Mouse (Mus musculus) brown adipose tissue, adult 24 weeks (tissue): ENCODE data around the gene Rpl36-ps4. TPM values are rescaled to one million over a fixed set of nuclear protein-coding genes. Genes with fewer than 3 reads are reported as not detected.
"Not testable (repeated sequence)": the region's sequence is repeated elsewhere in the genome, so short reads cannot be mapped to it uniquely, and the experiment has no call there.

Experiments used
- H3K27ac ChIP-seq: fragments of 200-500 bp; replicated peaks from 2 replicates; pipeline ENCODE4 v1.5.1; 2012; ENCODE audit warnings: low read depth, mild to moderate bottlenecking, low read length
- H3K4me1 ChIP-seq: fragments of 200-500 bp; 2 replicates; pipeline ENCODE4 v1.6.1; 2012; ENCODE audit warnings: low read length, mixed read lengths; ENCODE audit not compliant: control insufficient read depth, insufficient read depth, insufficient read length
- H3K4me3 ChIP-seq: fragments of 200-500 bp; 2 replicates; pipeline ENCODE4 v1.5.1; 2012; ENCODE audit warnings: low read depth, mild to moderate bottlenecking, low read length, moderate library complexity; ENCODE audit not compliant: insufficient read depth
- polyA plus RNA-seq: library from polyadenylated mRNA; stranded (reverse); fragments of >200 nt; gene quantifications from 2 replicates; pipeline ENCODE4 v1.2.4, GENCODE M21; 2012; ENCODE audit not compliant: missing spikeins, insufficient read depth, insufficient read length

Gene Rpl36-ps4
- polyA plus RNA-seq, 1 experiment, result not detected

DNA sequence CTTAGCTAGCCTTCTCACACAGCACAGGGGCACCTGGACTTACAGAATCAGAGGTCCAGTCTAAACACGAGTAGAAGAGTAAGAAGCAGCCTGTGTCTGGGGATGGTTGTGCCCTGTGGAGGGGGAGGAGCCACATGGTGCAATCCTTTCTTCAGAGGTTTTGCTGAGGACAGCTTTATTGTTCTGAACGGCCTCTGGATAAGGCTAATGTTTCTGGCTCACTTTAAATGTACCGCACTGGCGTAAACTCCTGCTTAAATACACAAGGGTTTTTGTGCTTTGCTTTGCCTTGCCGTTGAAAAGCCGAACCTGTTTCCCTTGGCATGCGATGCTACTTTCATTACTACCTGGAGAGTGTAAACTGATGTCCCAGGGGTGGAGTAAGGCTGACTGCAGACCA lies 19.6 kb upstream of the Rpl36-ps4 start:
- no peaks in the 10 kb centered on the region for H3K4me1 ChIP-seq

DNA sequence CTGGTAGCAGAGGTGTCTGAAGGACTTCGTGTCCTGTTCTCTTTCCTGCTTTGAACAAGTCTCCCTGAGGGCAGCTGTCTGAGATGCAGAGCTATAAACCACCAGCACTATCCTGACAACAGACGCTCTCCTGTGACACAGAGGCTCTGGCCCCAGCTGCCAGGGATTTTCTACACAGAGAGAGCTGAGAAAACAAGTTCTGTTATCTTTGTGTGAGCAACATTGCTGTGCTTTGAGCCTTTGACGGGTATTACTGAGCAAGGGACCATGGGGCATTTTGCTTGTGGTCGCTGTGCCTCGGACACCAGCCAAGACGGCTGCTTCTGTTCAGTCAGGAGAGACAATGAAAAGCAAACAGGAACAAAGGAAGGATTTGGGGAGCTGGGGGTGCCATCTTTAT lies 17.6 kb upstream of the Rpl36-ps4 start:
- no peak overlapping the region for H3K4me3 ChIP-seq
- H3K27ac ChIP-seq, result no peak overlapping the region
- H3K4me1 ChIP-seq, result no peaks in the 10 kb centered on the region

More for the DNA sequence above, 19.6 kb upstream of the Rpl36-ps4 start:
- no peak overlapping the region for H3K4me3 ChIP-seq
- no peak overlapping the region for H3K27ac ChIP-seq

DNA sequence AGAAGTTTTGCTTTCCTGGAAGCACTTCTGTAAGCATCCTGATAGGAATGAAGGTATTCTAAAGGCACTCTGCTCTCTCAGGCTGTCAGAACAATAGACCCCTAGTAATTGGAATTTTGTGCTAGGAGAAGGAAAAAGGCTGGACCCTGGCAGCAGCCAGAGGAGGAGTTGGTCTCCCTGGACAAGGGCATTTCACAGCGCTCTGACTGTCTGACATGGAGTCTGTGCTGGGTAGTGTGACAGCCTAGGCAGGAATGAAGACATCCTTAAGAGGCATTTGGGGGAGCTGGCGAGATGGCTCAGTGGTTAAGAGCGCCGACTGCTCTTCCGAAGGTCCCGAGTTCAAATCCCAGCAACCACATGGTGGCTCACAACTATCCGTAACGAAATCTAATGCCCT lies 17.1 kb upstream of the Rpl36-ps4 start:
- Histone ChIP-seq H3K27ac (no peak overlapping the region), H3K4me1 (no peaks in the 10 kb centered on the region), H3K4me3 (no peak overlapping the region)

DNA sequence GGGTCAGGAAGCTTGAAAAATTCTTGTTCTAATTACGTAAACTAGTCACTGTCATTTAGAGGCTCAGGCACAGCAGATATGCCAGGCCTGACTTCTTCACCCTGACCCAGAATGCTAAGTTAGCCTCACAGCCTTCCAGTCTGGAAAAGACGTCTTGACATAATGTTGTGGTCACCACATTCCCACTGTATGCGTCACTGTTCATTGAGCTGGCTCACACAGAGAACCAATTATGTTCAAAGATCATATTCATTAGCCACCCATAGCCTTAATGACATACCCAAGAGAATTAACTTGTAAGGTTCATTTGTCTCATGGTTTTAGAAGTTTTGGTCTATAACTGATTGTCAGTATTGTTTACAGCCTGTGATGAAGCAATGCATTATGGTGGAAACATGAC lies 5.4 kb upstream of the Rpl36-ps4 start:
- Histone ChIP-seq H3K4me3 (no peak overlapping the region), H3K27ac (no peak overlapping the region), H3K4me1 (no peaks in the 10 kb centered on the region)

DNA sequence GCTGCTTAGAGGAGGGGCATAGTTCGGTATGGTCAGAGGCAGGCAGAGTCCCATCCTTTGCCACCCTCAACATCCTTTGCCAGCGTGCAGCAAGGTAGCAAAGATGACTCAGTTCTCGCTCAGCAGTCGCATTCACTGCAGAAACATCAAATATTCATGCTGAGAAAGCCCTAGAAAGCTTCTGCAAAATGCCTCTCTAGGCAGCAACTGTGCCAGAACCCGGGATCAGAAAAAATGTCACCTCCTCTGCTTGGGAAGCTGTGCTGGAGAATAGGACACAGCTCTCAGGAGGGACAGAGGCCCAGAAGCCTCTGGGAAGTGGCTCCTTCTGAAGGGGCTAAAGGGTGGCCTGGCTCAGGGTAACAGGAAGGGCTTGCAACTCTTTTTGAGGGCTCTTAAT lies 2.7 kb upstream of the Rpl36-ps4 start:
- H3K27ac ChIP-seq, result no peak overlapping the region

DNA sequence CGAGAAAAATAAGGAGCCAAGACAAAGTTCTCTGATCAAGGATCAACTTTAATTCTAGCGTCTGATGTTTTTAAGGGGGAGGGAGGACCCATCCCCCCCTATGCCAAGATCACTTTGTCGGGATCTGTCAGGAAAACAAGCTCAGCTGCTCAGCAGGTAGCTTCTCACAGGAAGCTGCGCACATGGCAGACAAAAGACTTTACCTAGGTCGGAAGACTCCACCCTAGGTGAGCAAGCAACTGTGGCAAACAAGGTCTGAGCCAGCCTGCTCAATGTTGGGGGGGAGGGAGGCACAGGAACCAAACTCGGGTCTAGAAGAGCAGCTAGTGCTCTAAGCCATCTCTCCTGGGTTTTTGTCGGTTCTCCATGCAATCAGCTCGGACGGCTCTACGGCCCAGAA lies 13.5 kb downstream of the Rpl36-ps4 start:
- H3K4me3 ChIP-seq, result no peak overlapping the region
- H3K27ac ChIP-seq, result no peak overlapping the region
- H3K4me1 ChIP-seq, result no peaks in the 10 kb centered on the region

More for the DNA sequence above, 2.7 kb upstream of the Rpl36-ps4 start:
- Histone ChIP-seq H3K4me1 (no peaks in the 10 kb centered on the region), H3K4me3 (no peak overlapping the region)

DNA sequence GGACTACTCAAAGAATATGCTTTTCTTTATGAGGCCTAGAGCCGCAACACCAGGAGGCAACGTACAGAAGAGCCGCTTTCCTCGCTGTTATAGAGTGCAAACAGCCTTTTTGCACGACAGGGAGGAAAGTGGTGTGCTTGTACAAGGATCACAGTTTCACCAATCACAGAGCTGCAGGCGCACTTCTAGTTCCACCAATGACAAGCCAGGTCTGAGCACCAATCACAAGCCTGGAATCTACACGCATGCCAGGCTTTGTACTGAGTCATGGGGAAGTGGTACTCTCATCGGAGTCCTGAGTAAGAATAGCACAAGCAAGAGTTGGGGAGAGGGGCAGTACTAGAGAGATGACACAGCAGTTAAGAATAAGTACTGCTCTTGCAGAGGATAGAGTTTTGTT lies 14.0 kb downstream of the Rpl36-ps4 start:
- H3K4me3 ChIP-seq, result no peak overlapping the region
- no peaks in the 10 kb centered on the region for H3K4me1 ChIP-seq
- no peak overlapping the region for H3K27ac ChIP-seq

DNA sequence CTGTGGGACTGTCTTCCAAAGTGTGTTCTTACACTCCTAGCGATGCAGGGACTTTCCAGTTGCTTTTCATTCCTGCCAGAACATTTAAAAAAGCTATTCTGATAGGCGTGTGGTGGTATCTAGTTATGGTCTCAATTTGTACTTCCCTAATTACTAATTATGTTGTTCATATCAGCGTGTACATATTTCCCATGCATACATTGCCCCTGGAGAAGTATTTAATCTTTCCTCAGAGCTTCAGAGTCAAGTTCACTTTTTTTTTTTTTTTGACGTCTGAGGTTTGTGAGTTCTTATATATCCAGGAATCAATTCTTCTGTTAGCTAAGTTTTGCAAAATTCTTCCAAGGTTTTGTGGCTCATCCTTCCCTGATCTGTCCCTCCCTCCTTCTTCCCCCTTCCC lies 15.4 kb downstream of the Rpl36-ps4 start:
- no peaks in the 10 kb centered on the region for H3K4me1 ChIP-seq
- H3K27ac ChIP-seq, result no peak overlapping the region
- no peak overlapping the region for H3K4me3 ChIP-seq

DNA sequence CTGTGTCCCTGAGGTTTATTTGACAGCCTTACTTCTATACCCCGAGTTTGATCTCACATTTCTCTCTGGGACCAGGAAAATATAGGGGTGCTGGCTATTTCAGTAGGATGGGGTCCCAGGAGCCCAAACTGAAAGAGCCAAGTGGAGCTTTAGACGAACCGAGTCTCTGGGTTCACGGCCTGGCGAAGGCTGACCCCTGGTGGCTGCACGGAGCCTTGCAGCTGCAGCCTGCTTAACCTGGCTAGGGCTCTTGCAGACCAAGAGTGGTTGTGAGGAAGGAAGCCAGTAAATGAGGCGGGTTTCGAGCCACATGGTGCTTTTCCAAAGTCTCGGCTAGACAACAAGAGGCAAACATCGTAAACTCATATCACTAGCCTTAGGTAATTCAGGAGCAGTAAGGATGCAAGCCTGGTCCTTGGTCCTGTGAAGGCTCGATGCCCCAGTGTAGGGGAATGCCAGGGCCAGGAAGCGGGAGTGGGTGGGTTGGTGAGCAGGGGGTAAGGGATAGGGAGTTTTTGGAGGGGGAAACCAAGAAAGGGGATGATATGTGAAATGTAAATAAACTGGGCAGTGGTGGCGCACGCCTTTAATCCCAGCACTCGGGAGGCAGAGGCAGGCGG lies 28.3 kb downstream of the Rpl36-ps4 start:
- H3K4me1 ChIP-seq, result no peaks in the 10 kb centered on the region
- H3K4me3 ChIP-seq, result no peak overlapping the region
- no peak overlapping the region for H3K27ac ChIP-seq

DNA sequence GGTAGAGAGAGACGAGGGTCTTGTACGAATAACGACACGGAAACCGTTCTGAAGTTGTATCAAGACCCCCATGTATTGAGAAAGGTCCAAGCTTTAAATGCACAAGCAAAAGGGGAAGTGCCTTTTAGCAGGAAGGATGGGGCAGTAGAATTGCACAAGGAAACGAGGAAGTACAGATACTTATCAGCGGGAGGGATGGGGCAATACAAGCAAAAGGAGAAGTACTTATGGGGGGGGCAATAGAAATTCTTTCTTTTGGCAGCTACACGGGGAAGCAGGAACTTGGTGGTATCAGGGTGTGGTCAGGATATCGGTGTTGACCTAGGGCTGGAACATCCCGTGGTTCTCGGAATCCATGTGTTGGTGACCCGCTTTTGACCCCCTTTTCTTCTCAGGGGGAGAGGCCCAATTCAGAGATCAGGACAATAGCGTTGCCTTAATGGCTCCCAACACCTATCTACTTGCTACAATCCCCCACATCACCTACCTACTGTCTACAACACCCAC lies 33.9 kb downstream of the Rpl36-ps4 start:
- not testable (repeated sequence) for H3K27ac ChIP-seq, H3K4me3 ChIP-seq, H3K4me1 ChIP-seq

DNA sequence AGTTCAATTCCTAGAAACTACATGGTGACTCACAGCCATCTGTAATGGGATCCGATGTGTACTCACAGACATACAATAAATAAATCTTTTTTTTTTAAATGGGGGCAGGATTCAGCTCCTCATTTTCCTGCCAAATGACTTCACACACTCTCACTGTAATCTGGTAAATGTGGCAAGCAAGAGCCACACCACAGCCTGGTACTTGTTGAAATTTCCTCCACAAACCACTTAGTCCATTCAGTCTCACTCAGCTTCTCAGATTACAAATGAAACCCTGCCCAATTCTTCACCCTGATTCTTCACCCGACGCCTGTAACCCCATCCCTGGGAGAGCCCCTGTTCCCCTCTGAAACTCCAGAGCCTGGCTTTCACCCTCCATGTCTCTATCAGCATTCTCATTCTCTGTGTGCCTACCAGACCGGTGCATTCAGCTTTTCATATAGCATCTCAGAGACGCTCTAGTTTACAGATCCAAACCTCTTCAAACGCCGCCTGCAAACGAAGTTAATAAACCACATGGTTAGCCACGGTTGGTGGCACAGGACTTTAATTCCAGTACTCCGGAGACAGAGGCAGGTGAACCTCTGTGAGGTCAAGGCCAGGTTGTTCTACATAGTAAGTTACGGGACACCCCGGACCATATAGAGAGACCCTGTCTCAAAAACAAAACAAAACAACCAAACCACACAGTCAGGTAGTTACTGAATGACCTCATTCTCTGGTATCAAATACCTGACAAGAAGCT lies 36.5 kb downstream of the Rpl36-ps4 start:
- Histone ChIP-seq H3K4me1 (no peaks in the 10 kb centered on the region), H3K27ac (no peak overlapping the region), H3K4me3 (no peak overlapping the region)

DNA sequence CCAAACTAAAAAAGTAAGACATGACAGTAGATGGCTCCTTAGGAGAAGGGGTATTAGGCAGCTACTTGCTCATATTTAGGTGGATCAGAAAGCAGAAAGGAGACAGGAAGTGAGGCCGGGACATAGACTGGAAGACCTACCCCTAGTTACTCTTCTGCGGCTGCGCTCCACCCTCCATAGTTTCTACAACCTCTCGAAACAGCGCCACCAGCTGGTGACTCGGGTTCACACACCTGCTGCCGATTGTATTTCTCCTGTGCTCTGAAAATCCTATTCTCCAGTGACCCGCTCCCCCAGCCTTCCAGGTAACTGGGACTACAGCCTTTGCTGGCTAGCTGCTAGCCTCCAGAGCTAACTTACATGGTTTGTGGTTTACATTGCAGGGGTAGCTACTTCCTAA lies 37.5 kb downstream of the Rpl36-ps4 start:
- H3K4me3 ChIP-seq, result no peak overlapping the region
- H3K27ac ChIP-seq, result no peak overlapping the region
- no peaks in the 10 kb centered on the region for H3K4me1 ChIP-seq

DNA sequence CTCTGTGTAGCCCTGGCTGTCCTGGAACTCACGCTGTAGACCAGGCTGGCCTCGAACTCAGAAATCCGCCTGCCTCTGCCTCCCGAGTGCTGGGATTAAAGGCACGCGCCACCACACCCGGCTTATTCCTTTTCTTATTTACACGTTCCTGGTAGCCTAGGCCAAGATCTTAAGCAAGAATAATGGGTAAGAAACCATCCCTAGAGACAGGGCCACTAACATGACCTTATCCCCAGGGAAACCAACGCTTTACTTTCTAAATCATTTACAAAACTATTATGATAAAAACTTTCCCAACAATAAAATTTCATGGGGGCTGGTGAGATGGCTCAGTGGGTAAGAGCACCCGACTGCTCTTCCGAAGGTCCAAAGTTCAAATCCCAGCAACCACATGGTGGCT lies 38.6 kb downstream of the Rpl36-ps4 start:
- H3K4me1 ChIP-seq, H3K27ac ChIP-seq, H3K4me3 ChIP-seq: not testable (repeated sequence)

DNA sequence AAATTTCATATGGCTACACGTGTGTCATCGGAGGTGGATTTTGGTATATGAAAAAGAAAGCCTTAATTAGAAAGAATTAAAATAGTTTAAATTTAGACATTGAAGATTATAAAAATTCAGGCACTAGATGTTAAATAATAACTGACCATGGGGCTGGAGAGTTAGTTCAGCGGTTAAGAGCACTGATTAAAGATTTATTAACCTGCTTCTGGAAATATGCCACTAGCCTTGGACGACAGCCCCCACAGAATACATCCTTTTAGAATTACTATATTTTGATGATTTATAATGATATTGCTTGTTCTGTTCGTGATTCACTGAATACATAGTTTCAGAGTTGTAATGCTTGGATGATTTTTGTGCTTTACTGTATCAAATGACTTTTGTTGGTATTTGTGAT lies 39.2 kb downstream of the Rpl36-ps4 start:
- H3K4me3 ChIP-seq, H3K27ac ChIP-seq, H3K4me1 ChIP-seq: not testable (repeated sequence)

DNA sequence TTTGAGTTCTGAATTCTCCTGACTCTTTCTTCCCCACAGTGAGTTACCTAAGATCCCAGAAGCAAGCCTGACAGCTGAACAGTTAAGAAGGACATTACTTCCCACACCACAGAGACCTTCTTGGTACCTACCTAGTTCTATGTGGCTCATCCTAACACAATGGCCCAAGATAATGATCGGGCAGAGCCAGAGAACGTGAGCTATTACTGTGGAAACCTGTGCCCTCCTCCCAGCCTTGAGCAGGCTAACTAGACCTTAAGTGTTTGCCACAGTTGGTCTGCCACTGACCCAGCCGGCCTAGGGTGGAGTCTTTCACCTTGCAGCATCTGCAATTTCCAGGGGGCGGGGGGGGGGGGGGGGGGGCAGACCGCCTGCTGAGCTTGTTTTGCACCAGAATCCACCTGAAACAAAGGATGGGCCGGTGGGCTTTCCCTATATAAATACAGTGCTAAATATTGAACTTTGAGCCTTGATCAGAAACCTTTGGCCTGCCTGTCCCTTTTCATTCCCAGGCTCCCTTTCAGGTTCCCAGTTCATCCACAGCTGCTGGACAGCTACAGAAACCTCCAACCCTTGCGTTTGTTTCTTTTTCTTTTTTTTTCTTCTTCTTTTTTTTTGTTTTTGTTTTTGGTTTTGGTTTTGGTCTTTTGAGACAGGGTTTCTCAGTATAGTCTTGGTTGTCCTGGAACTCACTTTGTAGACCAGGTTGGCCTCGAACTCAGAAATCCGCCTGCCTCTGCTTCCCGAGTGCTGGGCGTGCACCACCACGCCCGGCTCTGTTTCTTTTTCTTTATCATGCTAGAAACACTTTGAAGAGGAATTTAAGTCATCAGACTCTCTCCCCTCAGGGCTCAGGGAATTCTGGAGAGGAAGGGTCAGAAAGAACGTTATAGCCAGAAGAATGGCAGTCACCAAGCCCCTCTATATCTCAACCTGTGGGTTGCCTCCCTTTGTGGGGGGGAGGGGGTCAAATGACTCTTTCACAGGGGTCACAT lies 42.6 kb downstream of the Rpl36-ps4 start:
- Histone ChIP-seq H3K27ac (no peak overlapping the region), H3K4me3 (no peak overlapping the region), H3K4me1 (no peaks in the 10 kb centered on the region)
